Mouse (Mus musculus) lung, adult 2 months (tissue): ENCODE measurements at regions not wholly inside any gene's neighbourhood (a gene's known extent, or its start where the extent isn't known, plus 50 kb on each side); places are given as distances from the start of the nearest gene placed in this dataset.

ENCODE experiments used
- DNase-seq: peaks from one replicate; pipeline ENCODE4 v3.0.0; 2022
- H3K4me1 ChIP-seq: fragments of 200-500 bp; 2 replicates; pipeline ENCODE4 v1.6.1; 2011; ENCODE audit warnings: low read length; ENCODE audit not compliant: control insufficient read depth, insufficient read depth
- H3K4me3 ChIP-seq: fragments of 200-500 bp; replicated peaks from 2 replicates; pipeline ENCODE3; 2011; ENCODE audit warnings: low read depth, mild to moderate bottlenecking, control low read depth, low read length; ENCODE audit errors: extremely low read depth
- CTCF ChIP-seq: fragments of 200-500 bp; IDR thresholded peaks from 2 replicates; pipeline ENCODE4 v1.5.1; 2011; ENCODE audit warnings: mild to moderate bottlenecking, low read length, control low read depth; ENCODE audit not compliant: insufficient read depth
- POLR2A ChIP-seq: fragments of 200-500 bp; IDR thresholded peaks from 2 replicates; pipeline ENCODE4 v1.6.1; 2011; ENCODE audit warnings: low read depth, mild to moderate bottlenecking, control low read depth, low read length, borderline replicate concordance; ENCODE audit errors: extremely low read depth
- WGBS: fragments of 180-500 bp; shearing (Covaris S2); methylation state at CpG from one replicate; pipeline ENCODE4 v1.1.7; 2018; 5-methylcytosine and 5-hydroxymethylcytosine counted together

DNA sequence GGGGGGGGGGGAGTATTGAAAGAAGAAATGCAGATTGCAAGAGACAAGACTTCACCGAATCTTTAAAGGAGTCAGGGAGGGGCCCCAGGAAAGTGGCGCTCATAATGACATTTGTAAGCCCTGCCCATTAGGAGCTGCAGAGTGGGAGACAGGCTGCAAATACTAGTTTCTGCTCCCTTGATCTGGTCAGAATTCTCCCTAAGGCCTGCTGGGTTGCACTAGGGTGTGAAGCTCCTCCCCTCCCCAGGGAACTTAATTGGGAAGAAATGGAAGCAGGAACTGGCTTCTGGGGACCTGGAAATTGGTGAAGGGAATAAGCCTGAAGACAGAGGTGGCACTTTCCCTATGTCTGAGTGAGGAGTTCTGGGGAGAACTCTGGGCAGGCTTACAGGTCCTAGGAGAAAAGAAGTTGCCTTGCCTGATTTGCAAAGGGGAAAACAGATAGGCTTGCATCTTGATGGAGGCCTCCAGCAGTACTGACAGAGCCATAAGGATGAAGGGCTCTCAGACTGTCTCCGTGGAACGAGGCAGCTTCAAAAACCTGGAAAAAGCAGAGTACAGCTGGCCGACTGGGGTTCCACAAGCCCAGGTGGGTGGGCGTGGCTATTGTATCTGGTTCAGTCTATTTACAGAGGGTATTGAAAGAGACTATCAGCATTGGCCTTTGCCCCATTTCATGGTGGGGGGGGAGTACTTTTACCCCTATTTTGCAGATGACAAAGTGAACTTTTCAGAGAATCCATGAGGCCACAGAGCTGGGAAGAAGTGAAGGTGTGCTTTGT lies 125.7 kb downstream of the Plpp3 start:
- no peak for TF ChIP-seq CTCF
- no peak for TF ChIP-seq POLR2A
- no peak overlapping the region for H3K4me3 ChIP-seq
- no peak for DNase-seq
- 61% methylated on average over 6 of the region's 6 CpGs for WGBS
- H3K4me1 ChIP-seq = peaks cover 8% of the 10 kb centered on the region

DNA sequence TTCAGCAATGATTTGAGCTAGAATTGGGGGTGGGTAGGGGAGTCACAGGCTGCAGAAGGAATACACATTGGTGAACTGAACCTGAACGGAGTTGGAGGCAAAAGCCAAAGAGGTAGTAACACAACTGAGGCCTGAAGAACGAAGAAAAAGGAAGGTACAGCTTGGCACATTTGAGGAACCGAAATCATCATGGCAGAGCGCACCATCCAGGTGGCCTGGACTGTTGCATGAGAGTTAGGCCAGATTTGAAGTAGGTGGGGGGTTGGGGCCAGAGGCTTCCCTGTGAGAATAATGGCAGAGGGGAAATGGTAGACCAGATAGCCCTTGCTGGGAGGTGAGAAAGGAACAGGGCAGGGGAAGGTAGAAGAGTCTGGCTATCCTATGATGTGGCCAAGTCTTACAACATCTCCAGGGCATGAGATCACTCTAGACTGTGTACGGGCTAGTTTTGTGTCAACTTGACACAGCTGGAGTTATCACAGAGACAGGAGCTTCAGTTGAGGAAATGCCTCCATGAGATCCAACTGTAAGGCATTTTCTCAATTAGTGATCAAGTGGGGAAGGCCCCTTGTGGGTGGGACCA lies 128.4 kb downstream of the Plpp3 start:
- TF ChIP-seq CTCF = no peak
- TF ChIP-seq POLR2A = no peak
- 88% methylated on average over 5 of the region's 5 CpGs for WGBS
- Histone ChIP-seq H3K4me3 (no peak overlapping the region), H3K4me1 (peaks cover 8% of the 10 kb centered on the region)
- DNase-seq = no peak

DNA sequence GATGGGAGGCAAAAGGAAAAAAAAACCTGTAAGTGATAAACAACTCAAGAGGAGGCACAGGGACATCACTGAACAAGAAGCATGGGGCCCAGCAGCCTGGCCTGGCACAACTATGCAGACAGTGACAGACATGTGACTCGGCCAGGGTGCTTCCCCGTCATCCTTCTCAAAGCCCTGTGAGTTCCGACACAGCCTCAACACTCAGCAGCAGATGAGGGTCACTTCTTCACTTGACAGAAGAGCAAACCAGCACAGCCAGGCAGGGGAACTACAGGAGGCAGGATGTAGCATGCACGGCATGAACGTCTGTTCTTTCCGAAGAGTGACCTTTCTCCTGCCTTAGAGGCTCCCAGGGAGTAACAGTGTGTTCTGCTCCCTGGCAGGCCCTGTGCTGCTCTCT lies 129.2 kb downstream of the Plpp3 start:
- no peak for DNase-seq
- TF ChIP-seq POLR2A (no peak), CTCF (no peak)
- Histone ChIP-seq H3K4me3 (no peak overlapping the region), H3K4me1 (peaks cover 8% of the 10 kb centered on the region)
- WGBS = 68% methylated on average over 6 of the region's 6 CpGs

DNA sequence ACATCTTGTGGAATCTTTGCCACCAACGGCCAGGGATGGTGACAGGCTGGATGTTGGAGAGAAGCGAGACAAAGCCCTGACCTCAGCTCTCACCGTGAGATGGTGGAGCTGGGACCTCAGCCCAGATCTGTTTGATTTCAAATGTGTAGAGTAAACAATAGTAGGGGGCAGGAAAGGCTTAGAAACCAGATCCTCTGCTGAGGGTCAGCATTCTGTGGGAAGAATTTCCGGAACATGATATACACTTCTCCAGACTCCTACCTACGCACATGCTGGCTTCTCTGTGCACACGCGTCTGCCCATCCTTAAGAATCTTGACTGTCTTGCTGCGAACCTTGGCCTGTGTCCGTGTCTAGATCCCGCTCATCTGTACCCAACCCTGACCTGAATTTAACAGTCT lies 129.7 kb downstream of the Plpp3 start:
- no peak for DNase-seq
- no peak overlapping the region for H3K4me3 ChIP-seq
- WGBS = 60% methylated on average over 10 of the region's 10 CpGs
- H3K4me1 ChIP-seq = peaks cover 8% of the 10 kb centered on the region
- TF ChIP-seq CTCF = no peak
- TF ChIP-seq POLR2A = no peak

DNA sequence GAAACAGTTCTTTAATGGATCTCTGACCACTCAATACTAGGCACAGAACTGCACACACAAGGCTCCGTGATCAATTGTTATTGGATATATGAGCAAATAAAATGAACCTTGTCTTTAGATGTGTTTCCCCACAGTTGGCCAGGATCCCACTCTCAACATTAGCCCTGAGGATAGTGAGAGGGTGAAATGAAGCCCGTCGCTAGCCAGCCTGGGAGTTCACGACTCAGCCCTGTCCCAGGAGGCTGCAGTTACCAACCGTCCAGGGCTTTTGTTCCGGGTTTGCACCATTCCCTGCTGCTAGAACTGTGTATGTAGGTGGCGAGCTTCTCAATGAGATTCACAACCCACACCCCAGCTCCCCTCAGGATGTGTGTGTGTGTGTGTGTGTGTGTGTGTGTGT lies 130.3 kb downstream of the Plpp3 start:
- no peak for DNase-seq
- Histone ChIP-seq H3K4me1 (peaks cover 8% of the 10 kb centered on the region), H3K4me3 (no peak overlapping the region)
- 71% methylated on average over 7 of the region's 7 CpGs for WGBS
- TF ChIP-seq CTCF (no peak), POLR2A (no peak)

DNA sequence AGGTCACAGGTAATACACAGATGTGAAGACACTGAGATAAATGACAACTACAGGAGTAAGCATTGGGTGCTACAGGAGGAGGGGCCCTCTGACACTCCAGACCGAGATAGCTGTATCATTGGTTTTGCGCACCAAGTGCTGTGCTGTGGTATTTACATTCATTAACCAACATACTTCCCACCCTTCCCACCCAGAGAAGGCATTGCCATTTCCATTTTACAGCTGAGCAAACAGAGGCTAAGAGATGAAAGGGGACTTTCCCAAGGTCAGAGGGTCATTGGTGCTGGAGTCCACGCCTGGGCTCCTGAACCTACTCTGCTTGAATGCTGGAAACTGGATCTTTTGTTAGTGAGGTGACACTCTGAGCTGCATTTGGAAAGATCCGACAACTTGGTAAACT lies 132.5 kb downstream of the Plpp3 start:
- no peak for TF ChIP-seq CTCF
- no peak for TF ChIP-seq POLR2A
- 86% methylated on average over 4 of the region's 4 CpGs for WGBS
- Histone ChIP-seq H3K4me3 (no peak overlapping the region), H3K4me1 (peaks cover 8% of the 10 kb centered on the region)
- no peak for DNase-seq

DNA sequence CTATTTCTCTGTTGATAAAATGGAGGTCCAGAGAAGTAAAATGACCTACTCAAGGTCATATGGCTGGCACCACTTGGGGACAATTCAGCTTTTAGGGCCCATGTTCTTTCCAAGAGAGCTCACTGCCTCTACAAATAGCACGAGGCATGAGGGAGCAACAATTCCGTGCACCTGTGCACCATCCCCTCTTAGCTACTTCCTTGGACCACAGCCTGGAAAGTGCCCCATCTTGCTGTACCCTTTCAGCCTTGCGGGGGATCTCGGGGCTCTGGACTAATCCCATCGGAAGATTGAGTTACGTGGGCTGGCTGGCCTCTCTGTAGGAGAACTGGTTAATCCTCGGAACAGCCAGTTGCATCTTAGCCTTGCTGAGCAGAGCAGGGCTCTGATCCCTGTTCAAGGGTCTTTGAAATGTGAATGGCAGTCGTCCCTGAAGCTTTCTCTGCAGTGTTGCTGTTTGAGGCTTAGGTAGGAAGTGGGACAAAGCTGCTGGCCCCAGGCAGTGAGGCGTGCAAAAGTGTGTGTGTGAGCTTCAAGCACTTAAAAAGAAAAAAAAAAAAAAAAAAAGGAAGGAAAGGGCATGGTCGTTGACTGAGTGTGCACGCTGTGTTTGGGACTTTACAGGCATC lies 133.8 kb downstream of the Plpp3 start:
- 47% methylated on average over 11 of the region's 11 CpGs for WGBS
- Histone ChIP-seq H3K4me1 (peaks cover 8% of the 10 kb centered on the region), H3K4me3 (no peak overlapping the region)
- no peak for TF ChIP-seq CTCF
- no peak for TF ChIP-seq POLR2A
- no peak for DNase-seq

DNA sequence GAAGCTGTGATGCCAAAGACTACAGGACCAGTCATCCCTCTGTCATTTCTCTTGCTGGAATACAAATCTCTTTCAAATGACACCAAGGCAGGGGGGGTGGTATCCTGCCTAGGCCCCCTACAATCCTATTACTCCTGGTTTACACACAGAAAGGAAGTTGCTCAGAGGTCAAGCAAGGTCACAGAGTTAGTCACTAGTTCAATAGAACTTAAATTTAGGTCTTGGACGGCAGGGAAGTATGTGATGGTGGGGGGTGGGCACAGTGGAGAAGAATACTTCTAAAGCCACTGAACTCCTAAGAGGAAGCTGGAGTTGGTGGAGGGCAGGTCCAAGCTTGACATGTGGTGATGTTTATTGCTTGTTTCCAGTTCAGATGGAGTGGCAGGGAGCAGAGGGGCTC lies 134.4 kb downstream of the Plpp3 start:
- no peak overlapping the region for H3K4me3 ChIP-seq
- peaks cover 5% of the 10 kb centered on the region for H3K4me1 ChIP-seq
- DNase-seq = no peak
- WGBS = 17% methylated on average over 1 of the region's 1 CpGs
- TF ChIP-seq POLR2A (no peak), CTCF (no peak)

DNA sequence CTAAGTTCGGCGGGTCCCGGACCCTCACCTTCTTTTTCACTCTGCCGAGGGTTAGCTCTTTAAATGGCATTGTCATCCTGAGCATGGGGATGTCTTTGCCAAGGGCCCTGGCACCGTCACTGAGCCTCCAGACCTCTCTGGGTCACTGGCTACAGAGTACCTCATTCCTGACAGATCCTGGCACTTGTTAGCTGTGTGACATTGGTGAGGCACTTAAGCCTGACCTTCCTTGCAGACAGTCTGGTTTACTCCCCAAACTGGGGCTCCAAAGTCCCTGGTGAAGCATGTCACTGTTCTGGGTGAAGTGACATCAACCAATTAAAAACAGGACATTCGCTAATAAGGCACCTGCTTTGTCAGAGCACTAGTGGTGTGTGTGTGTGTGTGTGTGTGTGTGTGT lies 142.2 kb downstream of the Plpp3 start:
- WGBS = 85% methylated on average over 6 of the region's 6 CpGs
- Histone ChIP-seq H3K4me1 (no peaks in the 10 kb centered on the region), H3K4me3 (no peak overlapping the region)
- TF ChIP-seq POLR2A (no peak), CTCF (no peak)
- no peak for DNase-seq

DNA sequence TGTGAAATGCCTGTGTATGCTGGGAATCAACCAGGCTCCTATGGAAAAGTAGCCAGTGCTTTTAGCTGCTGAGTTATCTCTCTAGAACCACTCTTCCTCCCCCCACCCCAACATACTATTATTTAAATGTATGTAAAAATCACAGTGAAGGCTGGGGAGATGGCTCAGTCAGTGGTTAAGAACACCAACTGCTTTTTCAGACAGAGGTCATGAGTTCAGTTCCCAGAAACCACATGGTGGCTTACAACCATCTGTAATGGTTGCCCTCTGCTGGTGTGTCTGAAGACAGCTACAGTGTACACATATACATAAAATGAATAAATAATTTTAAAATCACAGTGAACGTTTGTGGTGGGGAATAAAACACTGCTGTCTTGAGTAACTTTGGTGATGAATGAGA lies 144.4 kb downstream of the Plpp3 start:
- no peaks in the 10 kb centered on the region for H3K4me1 ChIP-seq
- WGBS = 70% methylated on average over 1 of the region's 1 CpGs
- TF ChIP-seq POLR2A (no peak), CTCF (no peak)
- no peak overlapping the region for H3K4me3 ChIP-seq
- DNase-seq = no peak
